Mouse (Mus musculus): Measurements from ENCODE around the gene Csmd2.

GRCm38 (mm10) chr4:128239113-128239512 lies 251.5 kb downstream of the Csmd2 start:
- TF ChIP-seq CTCF (IDR thresholded peaks at IDR 0.05) = no peak
- no peak for TF ChIP-seq EP300 (IDR thresholded peaks at IDR 0.05)
